Mouse (Mus musculus) urinary bladder, postnatal 4 days (tissue): ENCODE measurements at regions not wholly inside any gene's neighbourhood (a gene's known extent, or its start where the extent isn't known, plus 50 kb on each side); places are given as distances from the start of the nearest gene placed in this dataset.
A peak's percentile ranks its signal among the peaks of the same experiment; 100 is the strongest.
"Not testable (repeated sequence)": the region's sequence is repeated elsewhere in the genome, so short reads cannot be mapped to it uniquely, and the experiment has no call there.

Experiments
- DNase-seq, 2 experiments: peaks; one replicate each; pipeline ENCODE4 v3.0.0; 2021 to 2022; ENCODE audit warnings: low spot score in 2 of 2

GRCm38 (mm10) chr1:16904690-16905089 lies 811.6 kb upstream of the 4930444P10Rik start:
- DNase-seq: no peak

DNA sequence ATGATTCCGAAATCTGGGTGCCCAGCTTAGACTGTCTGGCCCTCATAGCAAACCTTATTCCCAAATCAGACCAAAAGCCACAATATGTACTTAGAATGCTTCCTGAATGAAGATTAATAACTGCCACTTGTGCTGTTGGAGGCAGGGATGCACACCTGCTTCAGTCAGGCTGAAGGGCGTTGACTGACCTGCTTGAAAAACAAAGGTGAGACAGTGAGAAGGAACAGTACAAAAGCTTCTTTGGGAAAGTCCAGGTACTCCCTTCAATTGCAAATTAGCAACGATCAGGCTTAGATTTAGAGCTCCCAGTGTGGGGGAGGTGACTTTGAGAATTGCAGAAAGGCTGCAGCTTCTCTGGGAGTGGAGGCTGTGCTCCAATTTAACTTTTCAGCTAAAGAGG lies 775.3 kb upstream of the 4930444P10Rik start:
- DNase-seq: not testable (repeated sequence)

- not testable (repeated sequence) for DNase-seq
These were observed 774.1 kb upstream of the 4930444P10Rik start for GRCm38 (mm10) chr1:16867086-16867835.

DNA sequence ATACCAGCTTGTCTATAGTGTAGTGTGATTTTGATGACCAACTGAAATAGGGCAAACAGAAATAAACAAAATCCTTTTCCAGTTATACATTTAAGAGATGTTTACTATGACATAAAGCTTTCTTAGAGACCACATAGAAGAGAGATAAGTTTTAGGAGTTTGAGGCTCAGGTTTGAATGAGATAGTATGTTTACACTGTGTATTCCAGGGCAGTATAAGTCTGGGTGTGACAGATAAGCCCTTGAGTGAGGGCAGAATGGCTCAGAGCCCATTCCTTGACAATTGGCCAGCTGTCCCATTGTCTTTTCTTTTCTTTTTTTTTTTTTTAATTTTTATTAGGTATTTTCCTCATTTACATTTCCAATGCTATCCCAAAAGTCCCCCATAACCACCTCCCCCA lies 744.0 kb upstream of the 4930444P10Rik start:
- no peak for DNase-seq

GRCm38 (mm10) chr1:16824709-16825108 lies 731.6 kb upstream of the 4930444P10Rik start:
- DNase-seq: not testable (repeated sequence)

- no peak for DNase-seq
These were observed 730.9 kb upstream of the 4930444P10Rik start for GRCm38 (mm10) chr1:16824057-16824456.

DNA sequence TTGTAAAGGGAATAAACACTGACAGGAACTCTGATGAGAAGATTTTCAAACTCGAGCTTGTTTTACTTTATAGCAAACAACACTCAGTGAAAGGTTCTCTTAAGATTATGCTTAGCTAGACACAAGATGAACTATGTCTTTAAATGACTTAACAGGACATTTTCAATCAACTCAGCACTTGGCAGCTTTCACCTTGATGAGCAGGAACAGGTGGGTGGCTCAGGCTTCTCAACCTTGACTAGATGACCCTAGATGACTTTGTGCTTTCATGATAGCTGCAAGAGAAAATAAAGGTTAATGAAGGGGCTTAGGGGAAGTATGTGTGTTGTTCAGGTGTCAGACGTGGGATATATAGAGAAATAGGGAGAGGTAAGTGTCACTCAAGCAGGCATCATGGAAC lies 728.1 kb upstream of the 4930444P10Rik start:
- no peak for DNase-seq

DNA sequence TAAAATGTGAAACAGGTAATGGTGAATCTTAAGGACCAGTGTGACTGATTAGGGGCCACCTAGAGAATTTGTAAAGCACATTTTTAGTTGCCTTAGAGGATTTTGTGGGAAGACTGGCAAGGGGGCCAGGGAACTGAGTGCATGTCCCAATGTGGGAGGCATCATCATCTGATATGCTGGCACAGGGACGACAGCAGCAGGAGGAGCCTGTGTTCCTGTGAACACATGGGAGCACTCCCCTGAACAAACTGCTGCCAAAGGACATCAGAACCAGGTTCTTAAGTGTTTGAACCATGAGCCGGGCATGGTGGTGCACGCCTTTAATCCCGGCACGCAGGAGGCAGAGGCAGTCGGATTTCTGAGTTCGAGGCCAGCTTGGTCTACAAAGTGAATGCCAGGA lies 723.4 kb upstream of the 4930444P10Rik start:
- DNase-seq: no peak

- DNase-seq: no peak
These were observed 722.6 kb upstream of the 4930444P10Rik start for GRCm38 (mm10) chr1:16815731-16816130.

DNA sequence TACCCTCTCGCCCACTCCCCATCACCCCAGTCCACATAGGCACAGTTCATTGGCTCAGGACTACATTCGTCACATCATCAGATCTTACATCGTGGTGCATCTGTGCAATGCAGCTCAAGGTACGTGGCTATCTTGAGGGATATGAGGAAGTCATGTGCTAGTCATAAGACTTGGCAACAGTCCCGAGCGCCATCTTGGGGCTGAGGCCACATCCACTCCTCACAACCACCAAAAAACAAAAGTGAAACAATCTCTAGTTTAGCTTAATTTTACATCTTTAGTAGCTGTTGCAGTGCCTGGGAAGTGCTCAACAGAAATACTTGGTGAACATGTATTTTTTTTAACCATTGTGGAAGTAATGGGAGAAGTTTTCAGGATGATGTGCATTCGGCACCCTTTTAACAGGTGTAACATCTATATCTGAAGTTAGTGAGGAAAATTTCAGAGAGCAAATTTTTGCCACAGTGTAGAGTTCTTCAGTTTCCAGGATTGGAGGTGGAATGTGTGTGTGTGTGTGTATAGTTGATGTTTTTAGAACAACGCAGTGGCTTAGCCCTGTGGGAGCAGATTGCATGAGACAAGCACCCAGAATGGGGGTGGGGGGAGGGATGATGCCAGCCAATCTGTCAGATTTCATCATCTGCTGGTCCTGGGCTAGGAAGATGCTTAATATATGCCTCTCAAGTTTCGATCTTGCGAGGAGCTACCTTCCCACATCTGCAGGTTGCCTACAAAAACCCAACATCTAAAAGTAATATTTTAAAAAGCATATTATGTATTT lies 716.4 kb upstream of the 4930444P10Rik start:
- DNase-seq: no peak

DNA sequence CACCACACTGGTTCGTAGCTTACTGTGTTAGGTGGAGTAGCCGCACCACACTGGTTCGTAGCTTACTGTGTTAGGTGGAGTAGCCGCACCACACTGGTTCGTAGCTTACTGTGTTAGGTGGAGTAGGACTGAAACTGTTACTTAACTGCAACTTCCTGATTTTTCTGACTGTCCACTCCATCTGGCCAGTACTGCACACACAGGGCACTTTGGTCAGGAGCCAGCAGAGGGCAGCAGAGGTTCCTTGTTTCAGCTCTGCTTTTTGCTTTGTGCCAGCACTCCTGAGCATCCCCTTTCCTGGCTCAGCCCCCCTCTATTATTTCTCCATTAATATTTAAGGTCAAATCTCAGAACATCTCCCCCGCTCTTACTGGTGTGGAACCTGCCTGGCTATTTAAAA lies 705.2 kb upstream of the 4930444P10Rik start:
- DNase-seq: peak; percentile 57 to 83

GRCm38 (mm10) chr1:16796449-16796848 lies 703.3 kb upstream of the 4930444P10Rik start:
- no peak for DNase-seq

DNA sequence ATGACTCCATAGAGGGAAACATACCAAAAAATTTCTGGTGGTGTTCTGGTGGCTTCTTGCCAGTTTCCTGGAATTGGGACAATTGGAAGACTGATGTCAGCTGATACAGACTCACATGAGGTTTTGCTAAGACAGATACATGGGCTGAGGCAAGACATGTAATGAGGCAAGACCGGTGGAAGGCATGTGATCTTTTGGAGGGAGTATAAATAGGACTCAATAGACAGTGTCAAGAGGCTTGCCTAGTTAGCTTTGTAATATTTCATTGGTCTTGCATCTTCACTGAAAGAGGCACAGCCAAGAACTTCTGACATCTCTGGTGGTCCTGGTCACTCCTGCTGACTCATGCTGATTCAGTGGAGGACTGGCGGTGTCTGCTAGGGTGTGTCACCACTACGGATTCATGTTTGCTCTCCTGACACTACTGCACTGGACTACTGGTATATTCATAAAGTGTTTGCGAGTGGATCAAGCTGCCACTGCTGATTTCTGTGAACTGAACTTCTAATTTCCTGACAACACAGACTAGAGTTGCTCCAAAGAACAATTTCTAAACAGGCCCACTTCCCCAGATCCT lies 697.7 kb upstream of the 4930444P10Rik start:
- DNase-seq: no peak

GRCm38 (mm10) chr1:16779791-16780190 lies 686.7 kb upstream of the 4930444P10Rik start:
- no peak for DNase-seq

- DNase-seq: no peak
These were observed 667.8 kb upstream of the 4930444P10Rik start for GRCm38 (mm10) chr1:16760951-16761350.
